Mouse (Mus musculus) left cerebral cortex, adult 2 months (tissue): ENCODE data around the gene Lrrc41. TPM values are rescaled to one million over a fixed set of nuclear protein-coding genes. Genes with fewer than 3 reads are reported as not detected.

Experiments used
- DNase-seq, 2 experiments: peaks; one replicate each; pipeline ENCODE4 v3.0.0; 2021 to 2022; ENCODE audit warnings: low spot score in 2 of 2, mixed read lengths in 1 of 2; ENCODE audit errors: extremely low spot score in 1 of 2
- H3K27ac ChIP-seq: fragments of 200-600 bp; 2 replicates; pipeline ENCODE4 v1.8.1; 2022
- H3K4me3 ChIP-seq: fragments of 200-600 bp; 2 replicates; pipeline ENCODE4 v1.8.1; 2022
- CTCF ChIP-seq: fragments of 200-600 bp; IDR thresholded peaks from 2 replicates; pipeline ENCODE4 v1.8.1; 2022; ENCODE audit warnings: antibody characterized with exemption, mild to moderate bottlenecking, moderate library complexity
- intact Hi-C: fragments of 180-260 bp; cut with DNase I; formaldehyde crosslinking; loops from one replicate; pipeline ENCODE4 v1.15.1; 2025
- total RNA-seq, 2 experiments: library from RNA; stranded (reverse); gene quantifications; 2 replicates each; pipeline ENCODE4 v1.2.3; 2021

Lrrc41 gene
- total RNA-seq, 2 experiments from 2014 or later: 45.2 to 49.9 TPM

- DNase-seq: no peak
- Histone ChIP-seq H3K27ac (no peak overlapping the region), H3K4me3 (no peak overlapping the region)
- intact Hi-C loops: loop anchor here (5.0 kb wide), 1 partner anchor 50 kb away; no protein-coding TSS in a partner anchor
- TF ChIP-seq CTCF: no peak
Observed at GRCm38 (mm10) chr4:116137421-116137996, 62.4 kb downstream of the Lrrc41 start.

- TF ChIP-seq CTCF: no peak
- H3K4me3 ChIP-seq: no peak overlapping the region
- no peak for DNase-seq
- peak overlapping the region; percentile 58 for H3K27ac ChIP-seq
- intact Hi-C loops: loop anchor here (10.0 kb wide), 1 partner anchor 854 kb away; the partner anchor contains the start of genes Hectd3 and Urod
Observed at GRCm38 (mm10) chr4:116140801-116141574, 65.9 kb downstream of the Lrrc41 start.

DNA sequence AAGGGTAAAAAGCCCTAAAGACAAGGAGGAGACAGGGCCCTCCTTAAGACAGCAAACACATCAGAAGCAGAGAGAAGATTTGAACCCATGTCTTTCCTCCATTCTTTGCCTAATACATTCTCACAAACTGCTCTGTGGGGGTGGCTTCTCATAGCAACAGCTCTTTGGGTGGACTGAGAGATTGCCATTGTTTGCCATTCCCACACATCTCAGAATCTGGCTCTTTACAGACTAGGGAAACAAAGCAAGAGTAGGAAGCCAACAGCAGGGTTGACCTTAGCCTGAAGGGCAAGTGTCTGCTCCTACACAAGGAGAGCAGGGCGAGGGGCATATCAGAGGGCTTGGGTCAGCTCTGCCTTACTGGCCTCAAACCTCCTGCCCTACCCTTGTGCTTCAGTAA, 66.7 kb downstream of the Lrrc41 start:
- no peak for TF ChIP-seq CTCF
- no peak for DNase-seq
- intact Hi-C loops: loop anchor here (10.0 kb wide), 1 partner anchor 853 kb away; the partner anchor contains the start of genes Hectd3 and Urod
- peak overlapping the region; percentile 58 for H3K27ac ChIP-seq
- peak overlapping the region; percentile 16; the same call in 1 of the 2 replicates for H3K4me3 ChIP-seq

DNA sequence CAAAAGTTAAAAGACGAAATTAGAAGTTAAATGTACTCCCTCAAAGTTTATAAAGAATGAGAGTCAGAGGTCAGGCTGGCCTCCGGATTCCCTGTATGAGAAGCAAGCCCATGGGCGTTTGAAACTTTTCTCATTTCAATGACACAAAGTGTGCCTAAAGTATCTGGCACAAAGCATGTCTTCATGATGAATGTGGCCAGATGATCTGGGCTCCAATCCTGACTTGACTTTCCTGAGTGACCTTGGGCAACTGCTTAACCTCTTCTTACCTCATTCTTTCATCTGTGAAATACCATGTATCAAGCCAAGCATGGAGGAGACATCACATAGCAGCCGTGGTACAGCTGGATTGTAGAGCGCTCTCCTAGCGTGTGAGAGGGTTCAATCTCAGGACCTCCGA, 67.2 kb downstream of the Lrrc41 start:
- intact Hi-C loops: loop anchor here (10.0 kb wide), 1 partner anchor 853 kb away; the partner anchor contains the start of genes Hectd3 and Urod
- TF ChIP-seq CTCF: no peak
- DNase-seq: no peak
- H3K27ac ChIP-seq: no peak overlapping the region; the same call in 1 of the 2 replicates
- no peak overlapping the region for H3K4me3 ChIP-seq

DNA sequence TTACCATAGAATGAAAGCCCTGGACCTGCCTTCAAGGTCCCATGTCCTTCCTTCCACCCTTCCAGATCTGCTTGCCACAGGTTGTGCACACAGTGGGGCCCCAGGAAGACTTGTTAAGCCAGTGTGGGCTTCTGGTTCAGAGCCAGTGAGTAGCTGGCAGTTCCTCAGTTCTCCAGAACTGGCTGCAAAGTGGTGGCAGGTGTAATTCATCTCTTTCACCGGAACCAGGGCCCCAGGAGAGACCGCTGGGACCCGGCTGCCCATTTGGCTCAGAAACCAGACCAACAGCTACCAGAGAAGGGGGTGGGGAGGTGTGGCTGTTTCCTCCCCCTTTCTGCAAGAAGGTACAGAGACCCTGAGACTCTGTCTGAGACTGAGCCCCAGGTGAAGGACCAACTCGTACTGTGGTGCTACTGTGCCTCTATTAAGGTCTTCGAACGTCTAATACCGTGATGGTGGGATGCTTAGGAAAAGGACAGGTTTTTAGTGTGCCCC, 68.3 kb downstream of the Lrrc41 start:
- Histone ChIP-seq H3K4me3 (peak overlapping the region; percentile 67), H3K27ac (peak overlapping the region; percentile 89)
- intact Hi-C loops: loop anchor here (10.0 kb wide), 1 partner anchor 851 kb away; the partner anchor contains the start of genes Hectd3 and Urod
- DNase-seq: no peak
- no peak; the same call in 1 of the 2 replicates for TF ChIP-seq CTCF

- intact Hi-C loops: loop anchor here (10.0 kb wide), 1 partner anchor 851 kb away; the partner anchor contains the start of genes Hectd3 and Urod
- peak; percentile 76 to 78 for DNase-seq
- H3K27ac ChIP-seq: peak overlapping the region; percentile 89
Observed at GRCm38 (mm10) chr4:116143891-116144717, 69.0 kb downstream of the Lrrc41 start.

More at GRCm38 (mm10) chr4:116143891-116144717, 69.0 kb downstream of the Lrrc41 start:
- peak overlapping the region; percentile 67 for H3K4me3 ChIP-seq
- TF ChIP-seq CTCF: no peak

Other genes with a start within 250 kb of the Lrrc41 start
- gene Mob3c, start 247.2 kb upstream of the Lrrc41 start, total RNA-seq: 1 to 10 TPM; 4.0 to 4.4 TPM
- gene Mknk1, start 236.1 kb upstream of the Lrrc41 start, total RNA-seq: 10 to 100 TPM; 37.6 to 38.7 TPM
- gene Kncn, start 190.9 kb upstream of the Lrrc41 start, total RNA-seq: under 1 TPM; 0.45 to 0.70 TPM
- gene 6430628N08Rik, start 184.6 kb upstream of the Lrrc41 start, total RNA-seq: 1 to 10 TPM in 1 of 2 experiments, under 1 TPM in 1; 0.77 to 1.1 TPM
- not detected for gene Dmbx1, start 135.3 kb upstream of the Lrrc41 start, total RNA-seq
- 100 to 1,000 TPM; 100 to 103 TPM for gene Faah, start 57.3 kb upstream of the Lrrc41 start, total RNA-seq
- 10 to 100 TPM; 10.9 to 12.8 TPM for gene Nsun4, start 21.4 kb upstream of the Lrrc41 start, total RNA-seq
- 100 to 1,000 TPM; 414 to 441 TPM for gene Uqcrh, start 198 bp upstream of the Lrrc41 start, total RNA-seq
- gene Rad54l, start 48.4 kb downstream of the Lrrc41 start, total RNA-seq: under 1 TPM; 0.77 to 0.89 TPM
- 10 to 100 TPM; 80.2 to 85.6 TPM for gene Pomgnt1, start 48.6 kb downstream of the Lrrc41 start, total RNA-seq
- gene Lurap1, start 76.1 kb downstream of the Lrrc41 start, total RNA-seq: 10 to 100 TPM; 28.4 to 31.2 TPM
- gene Tspan1, start 92.3 kb downstream of the Lrrc41 start, total RNA-seq: not detected
- not detected for gene 1700042G07Rik, start 98.1 kb downstream of the Lrrc41 start, total RNA-seq
- gene Gm49337, start 98.1 kb downstream of the Lrrc41 start, total RNA-seq: 1 to 10 TPM; 1.4 to 2.9 TPM
- 10 to 100 TPM; 37.2 to 42.8 TPM for gene Pik3r3, start 146.3 kb downstream of the Lrrc41 start, total RNA-seq